Mouse (Mus musculus): Measurements from ENCODE around the gene Jmjd1c. TPM values are rescaled to one million over a fixed set of nuclear protein-coding genes. Genes with fewer than 3 reads are reported as not detected.
"Not testable (repeated sequence)": the region's sequence is repeated elsewhere in the genome, so short reads cannot be mapped to it uniquely, and the experiment has no call there.

Jmjd1c gene
- polyA plus RNA-seq, 1 experiment = 5.9 TPM

GRCm38 (mm10) chr10:67099183-67099929 lies 3.4 kb downstream of the Jmjd1c start:
- whole genome bisulfite sequencing = 78% methylated on average over 13 of the region's 13 CpGs
- no peak for DNase-seq (ENCODE audit: low read depth, low spot score)

- DNase-seq (ENCODE audit: low read depth, low spot score) = peak; percentile 57
- 44% methylated on average over 7 of the region's 7 CpGs for WGBS
These were observed 4.2 kb downstream of the Jmjd1c start for GRCm38 (mm10) chr10:67100011-67100661.

GRCm38 (mm10) chr10:67100831-67101251 lies 4.9 kb downstream of the Jmjd1c start:
- DNase-seq (ENCODE audit: low read depth, low spot score) = no peak
- WGBS = 81% methylated on average over 9 of the region's 9 CpGs

- WGBS = 65% methylated on average over 9 of the region's 9 CpGs
These were observed 8.6 kb downstream of the Jmjd1c start for GRCm38 (mm10) chr10:67104543-67104942.

GRCm38 (mm10) chr10:67105331-67106217 lies 9.6 kb downstream of the Jmjd1c start:
- WGBS = 72% methylated on average over 19 of the region's 19 CpGs
- no peak for DNase-seq (ENCODE audit: low read depth, low spot score)

More at GRCm38 (mm10) chr10:67104543-67104942, 8.6 kb downstream of the Jmjd1c start:
- DNase-seq (ENCODE audit: low read depth, low spot score) = no peak

- no peak for DNase-seq (ENCODE audit: low read depth, low spot score)
- WGBS = 76% methylated on average over 6 of the region's 6 CpGs
These were observed 10.5 kb downstream of the Jmjd1c start for GRCm38 (mm10) chr10:67106400-67106799.

GRCm38 (mm10) chr10:67107017-67107761 lies 11.3 kb downstream of the Jmjd1c start:
- WGBS = 36% methylated on average over 9 of the region's 9 CpGs
- no peak for DNase-seq (ENCODE audit: low read depth, low spot score)

GRCm38 (mm10) chr10:67108096-67108495 lies 12.2 kb downstream of the Jmjd1c start:
- 77% methylated on average over 9 of the region's 9 CpGs for WGBS

GRCm38 (mm10) chr10:67109635-67110034 lies 13.7 kb downstream of the Jmjd1c start:
- no peak for DNase-seq (ENCODE audit: low read depth, low spot score)
- 80% methylated on average over 5 of the region's 5 CpGs for WGBS

More at GRCm38 (mm10) chr10:67108096-67108495, 12.2 kb downstream of the Jmjd1c start:
- no peak for DNase-seq (ENCODE audit: low read depth, low spot score)

- 56% methylated on average over 14 of the region's 14 CpGs for WGBS
- DNase-seq (ENCODE audit: low read depth, low spot score) = no peak
These were observed 15.3 kb downstream of the Jmjd1c start for GRCm38 (mm10) chr10:67111044-67111798.

- WGBS = 55% methylated on average over 5 of the region's 5 CpGs
These were observed 15.9 kb downstream of the Jmjd1c start for GRCm38 (mm10) chr10:67111799-67112177.

GRCm38 (mm10) chr10:67112967-67113366 lies 17.0 kb downstream of the Jmjd1c start:
- DNase-seq (ENCODE audit: low read depth, low spot score) = not testable (repeated sequence)

More at GRCm38 (mm10) chr10:67111799-67112177, 15.9 kb downstream of the Jmjd1c start:
- no peak for DNase-seq (ENCODE audit: low read depth, low spot score)

GRCm38 (mm10) chr10:67113833-67114232 lies 17.9 kb downstream of the Jmjd1c start:
- 84% methylated on average over 11 of the region's 11 CpGs for WGBS
- DNase-seq (ENCODE audit: low read depth, low spot score) = no peak

More at GRCm38 (mm10) chr10:67112967-67113366, 17.0 kb downstream of the Jmjd1c start:
- 86% methylated on average over 5 of the region's 5 CpGs for WGBS

- no peak for DNase-seq (ENCODE audit: low read depth, low spot score)
- whole genome bisulfite sequencing = 43% methylated on average over 6 of the region's 6 CpGs
These were observed 19.2 kb downstream of the Jmjd1c start for GRCm38 (mm10) chr10:67115115-67115514.

GRCm38 (mm10) chr10:67115666-67116091 lies 19.8 kb downstream of the Jmjd1c start:
- DNase-seq (ENCODE audit: low read depth, low spot score) = no peak
- WGBS = 39% methylated on average over 5 of the region's 5 CpGs

GRCm38 (mm10) chr10:67116251-67116650 lies 20.3 kb downstream of the Jmjd1c start:
- WGBS = 61% methylated on average over 8 of the region's 8 CpGs
- no peak for DNase-seq (ENCODE audit: low read depth, low spot score)

GRCm38 (mm10) chr10:67119291-67119690 lies 23.4 kb downstream of the Jmjd1c start:
- 34% methylated on average over 7 of the region's 7 CpGs for WGBS
- DNase-seq (ENCODE audit: low read depth, low spot score) = no peak

- DNase-seq (ENCODE audit: low read depth, low spot score) = no peak
- 73% methylated on average over 4 of the region's 4 CpGs for WGBS
These were observed 24.3 kb downstream of the Jmjd1c start for GRCm38 (mm10) chr10:67120180-67120579.

All from large intestine, adult 2 months (tissue).